Mouse (Mus musculus): ENCODE measurements around the gene Kctd3. TPM values are rescaled to one million over a fixed set of nuclear protein-coding genes. Genes with fewer than 3 reads are reported as not detected.

The Kctd3 gene
- total RNA-seq (2021) (10 to 100 TPM; 13.6 to 14.9 TPM), polyA plus RNA-seq (2012; rRNA removed) (13.2 and 16.7 TPM in 2 replicates)
- long read RNA-seq, partial matches to known transcripts: 0 of 6 reads
- long read RNA-seq, other reads (novel, unspliced or antisense): 0 of 6 reads

DNA sequence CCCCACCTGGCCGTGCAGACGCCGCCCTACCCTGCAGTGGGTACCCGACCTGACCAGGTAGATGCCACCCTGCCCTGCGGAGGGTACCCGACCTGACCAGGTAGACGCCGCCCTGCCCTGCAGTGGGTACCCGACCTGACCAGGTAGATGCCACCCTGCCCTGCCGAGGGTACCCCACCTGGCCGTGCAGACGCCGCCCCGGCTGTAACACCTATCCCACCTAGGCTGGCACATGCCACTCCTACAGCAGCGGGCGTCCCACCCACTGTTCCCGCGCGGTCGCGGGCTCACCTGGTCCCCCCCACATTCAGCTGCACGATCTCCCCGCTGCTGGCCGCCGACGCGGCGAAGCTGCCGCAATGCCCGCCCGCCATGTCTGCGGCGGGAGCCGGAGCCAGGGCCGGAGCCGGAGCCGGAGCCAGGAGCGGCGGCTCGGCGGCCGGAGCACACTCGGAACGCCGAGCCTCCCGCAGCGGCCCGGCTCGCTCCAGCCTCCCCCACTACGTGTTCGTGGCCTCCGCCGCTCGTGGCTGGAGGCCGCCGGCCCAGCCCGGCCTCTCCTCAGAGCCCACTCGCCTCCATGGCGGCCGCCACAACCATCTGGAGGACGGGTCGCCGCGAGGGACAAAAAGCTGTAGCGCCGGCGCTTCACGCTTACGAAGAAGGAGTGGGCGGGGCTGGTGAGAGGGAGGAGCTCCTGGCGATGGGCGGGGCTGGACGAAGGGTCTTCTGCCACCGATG lies at the start of gene Kctd3:
Gene Kctd3 (minus strand): TSS at position 603 of the 741 bp plus-strand sequence.
- Histone ChIP-seq H3K27ac (peak within 1 kb of the TSS; percentile 74), H3K36me3 (ENCODE audit: control insufficient read depth, insufficient read depth, low read length) (peaks cover 2% of the 10 kb centered on the region; the same call in 1 of the 2 replicates), H3K4me1 (ENCODE audit: control insufficient read depth, insufficient read depth, low read length) (peaks cover 7% of the 10 kb centered on the region), H3K79me2 (replicated peaks; ENCODE audit: control insufficient read depth, insufficient read depth, low read length) (peaks cover 11% of the 10 kb centered on the region), H3K9ac (ENCODE audit: low read depth, low read length) (peak within 1 kb of the TSS; percentile 96), H3K27me3 (ENCODE audit: control insufficient read depth, insufficient read depth, low read length) (no peaks in the 10 kb centered on the region), H3K4me3 (peak within 1 kb of the TSS; percentile 93)
- WGBS: under 1% methylated on average over 71 of the region's 74 CpGs
- peak; percentile 8; the same call in 1 of the 2 replicates for TF ChIP-seq EP300 (IDR thresholded peaks at IDR 0.05; ENCODE audit: insufficient read depth, low read depth, low read length)
- peak; percentile 65 for TF ChIP-seq POLR2A (IDR thresholded peaks at IDR 0.05; ENCODE audit: insufficient read depth, low read depth, low read length)
- no peak for TF ChIP-seq CTCF (IDR thresholded peaks at IDR 0.05)
- peak; percentile 94 to 98 for DNase-seq
- intact Hi-C loops (cut with DNase I): no loop called here

DNA sequence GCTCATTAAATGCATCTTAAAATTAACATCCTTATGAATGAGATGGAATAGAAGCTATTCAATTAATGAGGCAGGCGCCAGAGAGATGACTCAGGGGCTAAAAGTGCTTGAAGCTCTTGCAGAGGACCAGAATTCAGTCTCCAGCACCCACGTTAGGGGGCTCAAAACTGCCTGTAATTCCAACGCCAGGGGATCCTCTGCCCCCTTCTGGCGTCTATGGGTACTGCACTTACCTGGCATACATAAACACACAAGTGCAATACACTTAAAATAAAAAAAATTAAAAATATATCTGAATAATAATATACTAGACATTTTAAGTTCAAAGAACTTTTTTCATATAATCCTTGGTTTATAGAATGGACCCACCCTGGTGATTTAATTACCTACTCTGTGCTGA lies 49.8 kb upstream of the Kctd3 start:
- WGBS: 62% methylated on average over 4 of the region's 4 CpGs
- H3K36me3 ChIP-seq (ENCODE audit: control insufficient read depth, insufficient read depth, low read length): no peaks in the 10 kb centered on the region
- H3K4me3 ChIP-seq: no peak overlapping the region
- no peaks in the 10 kb centered on the region; the same call in 1 of the 2 replicates for H3K4me1 ChIP-seq (ENCODE audit: control insufficient read depth, insufficient read depth, low read length)
- no peak for TF ChIP-seq EP300 (IDR thresholded peaks at IDR 0.05; ENCODE audit: insufficient read depth, low read depth, low read length)
- peak; percentile 40 for TF ChIP-seq CTCF (IDR thresholded peaks at IDR 0.05)
- no peak overlapping the region for H3K9ac ChIP-seq (ENCODE audit: low read depth, low read length)
- intact Hi-C loops (cut with DNase I): no loop called here
- no peaks in the 10 kb centered on the region for H3K27me3 ChIP-seq (ENCODE audit: control insufficient read depth, insufficient read depth, low read length)
- H3K79me2 ChIP-seq (replicated peaks; ENCODE audit: control insufficient read depth, insufficient read depth, low read length): no peaks in the 10 kb centered on the region
- no peak for DNase-seq
- no peak overlapping the region for H3K27ac ChIP-seq

GRCm38 (mm10) chr1:189055933-189056332 lies 48.3 kb upstream of the Kctd3 start:
- Histone ChIP-seq H3K27me3 (ENCODE audit: control insufficient read depth, insufficient read depth, low read length) (no peaks in the 10 kb centered on the region), H3K36me3 (ENCODE audit: control insufficient read depth, insufficient read depth, low read length) (no peaks in the 10 kb centered on the region), H3K9ac (ENCODE audit: low read depth, low read length) (no peak overlapping the region), H3K79me2 (replicated peaks; ENCODE audit: control insufficient read depth, insufficient read depth, low read length) (no peaks in the 10 kb centered on the region), H3K4me1 (ENCODE audit: control insufficient read depth, insufficient read depth, low read length) (no peaks in the 10 kb centered on the region; the same call in 1 of the 2 replicates), H3K4me3 (no peak overlapping the region), H3K27ac (no peak overlapping the region)
- intact Hi-C loops (cut with DNase I): no loop called here
- TF ChIP-seq EP300 (IDR thresholded peaks at IDR 0.05; ENCODE audit: insufficient read depth, low read depth, low read length) (no peak), CTCF (IDR thresholded peaks at IDR 0.05) (no peak), POLR2A (IDR thresholded peaks at IDR 0.05; ENCODE audit: insufficient read depth, low read depth, low read length) (no peak)
- 56% methylated on average over 2 of the region's 2 CpGs for WGBS
- no peak for DNase-seq

- H3K4me1 ChIP-seq (ENCODE audit: control insufficient read depth, insufficient read depth, low read length): no peaks in the 10 kb centered on the region; the same call in 1 of the 2 replicates
- H3K27ac ChIP-seq: no peak overlapping the region
- DNase-seq: no peak
- no peak for TF ChIP-seq CTCF (IDR thresholded peaks at IDR 0.05)
- no peak for TF ChIP-seq POLR2A (IDR thresholded peaks at IDR 0.05; ENCODE audit: insufficient read depth, low read depth, low read length)
- TF ChIP-seq EP300 (IDR thresholded peaks at IDR 0.05; ENCODE audit: insufficient read depth, low read depth, low read length): no peak
- intact Hi-C loops (cut with DNase I): no loop called here
- H3K9ac ChIP-seq (ENCODE audit: low read depth, low read length): no peak overlapping the region
- no peak overlapping the region for H3K4me3 ChIP-seq
- no peaks in the 10 kb centered on the region for H3K79me2 ChIP-seq (replicated peaks; ENCODE audit: control insufficient read depth, insufficient read depth, low read length)
- no peaks in the 10 kb centered on the region for H3K27me3 ChIP-seq (ENCODE audit: control insufficient read depth, insufficient read depth, low read length)
- H3K36me3 ChIP-seq (ENCODE audit: control insufficient read depth, insufficient read depth, low read length): no peaks in the 10 kb centered on the region
- WGBS: 86% methylated on average over 8 of the region's 8 CpGs
These were observed 47.4 kb upstream of the Kctd3 start for GRCm38 (mm10) chr1:189054941-189055551.

- H3K79me2 ChIP-seq (replicated peaks; ENCODE audit: control insufficient read depth, insufficient read depth, low read length): no peaks in the 10 kb centered on the region
- DNase-seq: no peak
- no peak overlapping the region for H3K9ac ChIP-seq (ENCODE audit: low read depth, low read length)
- H3K4me1 ChIP-seq (ENCODE audit: control insufficient read depth, insufficient read depth, low read length): no peaks in the 10 kb centered on the region; the same call in 1 of the 2 replicates
- 33% methylated on average over 5 of the region's 5 CpGs for WGBS
- intact Hi-C loops (cut with DNase I): no loop called here
- TF ChIP-seq POLR2A (IDR thresholded peaks at IDR 0.05; ENCODE audit: insufficient read depth, low read depth, low read length) (no peak), EP300 (IDR thresholded peaks at IDR 0.05; ENCODE audit: insufficient read depth, low read depth, low read length) (no peak), CTCF (IDR thresholded peaks at IDR 0.05) (no peak)
- no peak overlapping the region for H3K27ac ChIP-seq
- H3K4me3 ChIP-seq: no peak overlapping the region
- H3K27me3 ChIP-seq (ENCODE audit: control insufficient read depth, insufficient read depth, low read length): no peaks in the 10 kb centered on the region
- no peaks in the 10 kb centered on the region for H3K36me3 ChIP-seq (ENCODE audit: control insufficient read depth, insufficient read depth, low read length)
These were observed 46.5 kb upstream of the Kctd3 start for GRCm38 (mm10) chr1:189054191-189054590.

- intact Hi-C loops (cut with DNase I): no loop called here
- no peak overlapping the region for H3K4me3 ChIP-seq
- no peak overlapping the region for H3K27ac ChIP-seq
- H3K4me1 ChIP-seq (ENCODE audit: control insufficient read depth, insufficient read depth, low read length): peaks cover 5% of the 10 kb centered on the region
- H3K36me3 ChIP-seq (ENCODE audit: control insufficient read depth, insufficient read depth, low read length): no peaks in the 10 kb centered on the region; the same call in 1 of the 2 replicates
- H3K9ac ChIP-seq (ENCODE audit: low read depth, low read length): no peak overlapping the region
- H3K27me3 ChIP-seq (ENCODE audit: control insufficient read depth, insufficient read depth, low read length): no peaks in the 10 kb centered on the region
- DNase-seq: no peak
- TF ChIP-seq POLR2A (IDR thresholded peaks at IDR 0.05; ENCODE audit: insufficient read depth, low read depth, low read length): no peak
- no peak for TF ChIP-seq CTCF (IDR thresholded peaks at IDR 0.05)
- no peak for TF ChIP-seq EP300 (IDR thresholded peaks at IDR 0.05; ENCODE audit: insufficient read depth, low read depth, low read length)
- no peaks in the 10 kb centered on the region for H3K79me2 ChIP-seq (replicated peaks; ENCODE audit: control insufficient read depth, insufficient read depth, low read length)
- 71% methylated on average over 4 of the region's 4 CpGs for WGBS
These were observed 44.5 kb upstream of the Kctd3 start for GRCm38 (mm10) chr1:189052189-189052588.

Data from heart, adult 2 months (tissue).